Mouse (Mus musculus): ENCODE data around the gene Nrap. TPM values are rescaled to one million over a fixed set of nuclear protein-coding genes. Genes with fewer than 3 reads are reported as not detected.

Gene Nrap
- total and polyA plus RNA-seq, 2 experiments from 2014 or later, result 0.30 to 0.37 TPM

GRCm38 (mm10) chr19:56287580-56288367 lies 102.1 kb downstream of the Nrap start:
- H3K4me1 ChIP-seq (ENCODE audit: insufficient read depth, low read length), result no peaks in the 10 kb centered on the region
- H3K27ac ChIP-seq, result no peak overlapping the region
- H3K4me3 ChIP-seq (ENCODE audit: low read length), result no peak overlapping the region
- ATAC-seq (no peak), DNase-seq (ENCODE audit: low spot score) (no peak)
- no peak overlapping the region for H3K9ac ChIP-seq (replicated peaks; ENCODE audit: low read length)
- no peaks in the 10 kb centered on the region for H3K9me3 ChIP-seq (ENCODE audit: low read length)
- no peak overlapping the region for H3K4me2 ChIP-seq (ENCODE audit: low read depth, low read length)
- H3K27me3 ChIP-seq (ENCODE audit: insufficient read depth, low read length), result no peaks in the 10 kb centered on the region
- TF ChIP-seq CTCF (IDR thresholded peaks at IDR 0.05; ENCODE audit: low read depth), result no peak
- no peaks in the 10 kb centered on the region for H3K36me3 ChIP-seq (ENCODE audit: insufficient read depth, low read length)
- 82% methylated on average over 15 of the region's 15 CpGs for WGBS

- TF ChIP-seq CTCF (IDR thresholded peaks at IDR 0.05; ENCODE audit: low read depth), result no peak
- ATAC-seq (no peak), DNase-seq (ENCODE audit: low spot score) (no peak)
- WGBS, result 70% methylated on average over 7 of the region's 7 CpGs
- Histone ChIP-seq H3K4me3 (ENCODE audit: low read length) (no peak within 1 kb of the TSS), H3K9me3 (ENCODE audit: low read length) (no peaks in the 10 kb centered on the region), H3K27ac (no peak within 1 kb of the TSS), H3K27me3 (ENCODE audit: insufficient read depth, low read length) (no peaks in the 10 kb centered on the region), H3K4me1 (ENCODE audit: insufficient read depth, low read length) (no peaks in the 10 kb centered on the region), H3K9ac (replicated peaks; ENCODE audit: low read length) (no peak within 1 kb of the TSS), H3K4me2 (ENCODE audit: low read depth, low read length) (no peak within 1 kb of the TSS), H3K36me3 (ENCODE audit: insufficient read depth, low read length) (no peaks in the 10 kb centered on the region)
These were observed 103.0 kb downstream of the Nrap start, which contains the start of gene Habp2 for GRCm38 (mm10) chr19:56286866-56287265. Gene Habp2 (plus strand): TSS chr19:56287137.

GRCm38 (mm10) chr19:56285222-56285621 lies 104.6 kb downstream of the Nrap start:
- H3K36me3 ChIP-seq (ENCODE audit: insufficient read depth, low read length), result no peaks in the 10 kb centered on the region
- H3K4me2 ChIP-seq (ENCODE audit: low read depth, low read length), result no peak overlapping the region
- DNase-seq (ENCODE audit: low spot score), result no peak
- no peak for ATAC-seq
- H3K27me3 ChIP-seq (ENCODE audit: insufficient read depth, low read length), result no peaks in the 10 kb centered on the region
- H3K4me3 ChIP-seq (ENCODE audit: low read length), result no peak overlapping the region
- H3K9ac ChIP-seq (replicated peaks; ENCODE audit: low read length), result no peak overlapping the region
- no peak overlapping the region for H3K27ac ChIP-seq
- 72% methylated on average over 4 of the region's 4 CpGs for WGBS
- TF ChIP-seq CTCF (IDR thresholded peaks at IDR 0.05; ENCODE audit: low read depth), result no peak
- H3K9me3 ChIP-seq (ENCODE audit: low read length), result no peaks in the 10 kb centered on the region
- no peaks in the 10 kb centered on the region for H3K4me1 ChIP-seq (ENCODE audit: insufficient read depth, low read length)

GRCm38 (mm10) chr19:56278366-56278765 lies 111.5 kb downstream of the Nrap start:
- Histone ChIP-seq H3K27ac (no peak overlapping the region), H3K9ac (replicated peaks; ENCODE audit: low read length) (no peak overlapping the region), H3K36me3 (ENCODE audit: insufficient read depth, low read length) (no peaks in the 10 kb centered on the region), H3K27me3 (ENCODE audit: insufficient read depth, low read length) (no peaks in the 10 kb centered on the region), H3K4me2 (ENCODE audit: low read depth, low read length) (no peak overlapping the region), H3K4me3 (ENCODE audit: low read length) (no peak overlapping the region), H3K4me1 (ENCODE audit: insufficient read depth, low read length) (no peaks in the 10 kb centered on the region), H3K9me3 (ENCODE audit: low read length) (no peaks in the 10 kb centered on the region)
- no peak for DNase-seq (ENCODE audit: low spot score)
- 88% methylated on average over 11 of the region's 11 CpGs for WGBS
- no peak for TF ChIP-seq CTCF (IDR thresholded peaks at IDR 0.05; ENCODE audit: low read depth)
- ATAC-seq, result no peak

GRCm38 (mm10) chr19:56277951-56278350 lies 111.9 kb downstream of the Nrap start:
- Histone ChIP-seq H3K27ac (no peak overlapping the region), H3K9ac (replicated peaks; ENCODE audit: low read length) (no peak overlapping the region), H3K27me3 (ENCODE audit: insufficient read depth, low read length) (no peaks in the 10 kb centered on the region), H3K4me2 (ENCODE audit: low read depth, low read length) (no peak overlapping the region), H3K36me3 (ENCODE audit: insufficient read depth, low read length) (no peaks in the 10 kb centered on the region), H3K4me3 (ENCODE audit: low read length) (no peak overlapping the region), H3K9me3 (ENCODE audit: low read length) (no peaks in the 10 kb centered on the region), H3K4me1 (ENCODE audit: insufficient read depth, low read length) (no peaks in the 10 kb centered on the region)
- ATAC-seq (no peak), DNase-seq (ENCODE audit: low spot score) (no peak)
- WGBS, result 92% methylated on average over 4 of the region's 4 CpGs
- TF ChIP-seq CTCF (IDR thresholded peaks at IDR 0.05; ENCODE audit: low read depth), result no peak

GRCm38 (mm10) chr19:56277140-56277804 lies 112.6 kb downstream of the Nrap start:
- H3K27ac ChIP-seq, result no peak overlapping the region
- H3K4me2 ChIP-seq (ENCODE audit: low read depth, low read length), result no peak overlapping the region
- no peak overlapping the region for H3K9ac ChIP-seq (replicated peaks; ENCODE audit: low read length)
- no peaks in the 10 kb centered on the region for H3K9me3 ChIP-seq (ENCODE audit: low read length)
- 63% methylated on average over 3 of the region's 3 CpGs for WGBS
- H3K27me3 ChIP-seq (ENCODE audit: insufficient read depth, low read length), result no peaks in the 10 kb centered on the region
- H3K4me1 ChIP-seq (ENCODE audit: insufficient read depth, low read length), result no peaks in the 10 kb centered on the region
- peak; percentile 58 for TF ChIP-seq CTCF (IDR thresholded peaks at IDR 0.05; ENCODE audit: low read depth)
- H3K4me3 ChIP-seq (ENCODE audit: low read length), result no peak overlapping the region
- H3K36me3 ChIP-seq (ENCODE audit: insufficient read depth, low read length), result no peaks in the 10 kb centered on the region
- ATAC-seq (no peak), DNase-seq (ENCODE audit: low spot score) (peak; percentile 25)

GRCm38 (mm10) chr19:56272081-56272480 lies 117.8 kb downstream of the Nrap start:
- Histone ChIP-seq H3K27ac (no peak overlapping the region), H3K9me3 (ENCODE audit: low read length) (no peaks in the 10 kb centered on the region), H3K27me3 (ENCODE audit: insufficient read depth, low read length) (no peaks in the 10 kb centered on the region), H3K4me1 (ENCODE audit: insufficient read depth, low read length) (no peaks in the 10 kb centered on the region), H3K4me2 (ENCODE audit: low read depth, low read length) (no peak overlapping the region), H3K4me3 (ENCODE audit: low read length) (no peak overlapping the region), H3K36me3 (ENCODE audit: insufficient read depth, low read length) (no peaks in the 10 kb centered on the region), H3K9ac (replicated peaks; ENCODE audit: low read length) (no peak overlapping the region)
- DNase-seq (ENCODE audit: low spot score), result no peak
- 84% methylated on average over 8 of the region's 8 CpGs for WGBS
- TF ChIP-seq CTCF (IDR thresholded peaks at IDR 0.05; ENCODE audit: low read depth), result no peak
- ATAC-seq, result no peak

Other genes with a start within 250 kb of the Nrap start
- gene Habp2, start 102.9 kb downstream of the Nrap start, total RNA-seq (2014; rRNA removed), result not detected in 2 replicates
- gene Habp2, start 102.9 kb downstream of the Nrap start, polyA plus RNA-seq (2015; fragmentation: Nextera tagmentation; extraction: Ambion mirVana), result not detected in 2 replicates
- gene Casp7, start 7.1 kb upstream of the Nrap start, total RNA-seq (2014; rRNA removed), result 17.6 and 22.4 TPM in 2 replicates
- gene Casp7, start 7.1 kb upstream of the Nrap start, polyA plus RNA-seq (2015; fragmentation: Nextera tagmentation; extraction: Ambion mirVana), result 28.1 and 28.5 TPM in 2 replicates
- not detected in 2 replicates for gene Plekhs1, start 71.6 kb upstream of the Nrap start, total RNA-seq (2014; rRNA removed)
- gene Plekhs1, start 71.6 kb upstream of the Nrap start, polyA plus RNA-seq (2015; fragmentation: Nextera tagmentation; extraction: Ambion mirVana), result 0.24 and 0.32 TPM in 2 replicates
- 6.0 and 6.6 TPM in 2 replicates for gene Dclre1a, start 158.2 kb upstream of the Nrap start, total RNA-seq (2014; rRNA removed)
- gene Dclre1a, start 158.2 kb upstream of the Nrap start, polyA plus RNA-seq (2015; fragmentation: Nextera tagmentation; extraction: Ambion mirVana), result 11.6 and 12.1 TPM in 2 replicates
- gene Nhlrc2, start 158.2 kb upstream of the Nrap start, total RNA-seq (2014; rRNA removed), result 11.5 and 11.7 TPM in 2 replicates
- 7.7 and 7.9 TPM in 2 replicates for gene Nhlrc2, start 158.2 kb upstream of the Nrap start, polyA plus RNA-seq (2015; fragmentation: Nextera tagmentation; extraction: Ambion mirVana)